In genomic region chr3:68793923-68794322, GRCm38 (mm10) we compare ENCODE assay signal across 9 mouse cellular contexts.
DNase-seq lines count a peak whose midpoint lies in the region; ATAC-seq and TF ChIP-seq lines count a peak whose summit lies in the region.
"Had no signal": no experiment of that assay in that cellular context is flagged by ENCODE, and none has a peak within 500 bp of the region (broad histone marks: within the 10 kb centered on the region; RNA-seq: fewer than 3 reads in every experiment).

No protein-coding gene starts in this region.

- no peaks in the 10 kb centered on the region for H3K36me3 ChIP-seq in heart, postnatal 0 days (replicated peaks; ENCODE audit: control insufficient read depth, insufficient read depth, low read length)
- no peaks in the 10 kb centered on the region for H3K36me3 ChIP-seq in heart, adult 2 months (ENCODE audit: control insufficient read depth, insufficient read depth, low read length)
- no peaks in the 10 kb centered on the region for H3K36me3 ChIP-seq in midbrain, embryonic 13.5 days

- 61% methylated on average over 2 of the region's 2 CpGs for WGBS in heart, postnatal 0 days
- WGBS in heart, adult 2 months = 71% methylated on average over 2 of the region's 2 CpGs
- 40% methylated on average over 2 of the region's 2 CpGs for WGBS in midbrain, embryonic 13.5 days

- no peaks in the 10 kb centered on the region for H3K9me3 ChIP-seq in heart, postnatal 0 days (replicated peaks; ENCODE audit: control insufficient read depth, low read length)
- no peaks in the 10 kb centered on the region for H3K9me3 ChIP-seq in midbrain, embryonic 13.5 days

- no peak overlapping the region for H3K4me3 ChIP-seq in heart, postnatal 0 days (ENCODE audit: low read depth, low read length)
- H3K4me3 ChIP-seq in heart, adult 2 months = no peak overlapping the region
- no peak overlapping the region for H3K4me3 ChIP-seq in midbrain, embryonic 13.5 days (replicated peaks)

- no peak for ATAC-seq in heart, postnatal 0 days (ENCODE audit: insufficient read depth, low read depth)
- ATAC-seq in granulocyte monocyte progenitor cell, adult 5-6 weeks (replicated peaks; ENCODE audit: poor library complexity, severe bottlenecking) = peak; percentile 28
- ATAC-seq in midbrain, embryonic 13.5 days = peak; percentile 86

- intact Hi-C loops in heart, adult 2 months (cut with DNase I) = no loop called here

- H3K9ac ChIP-seq in heart, postnatal 0 days (replicated peaks; ENCODE audit: low read depth, low read length) = no peak overlapping the region
- H3K9ac ChIP-seq in heart, adult 2 months (ENCODE audit: low read depth, low read length) = no peak overlapping the region
- H3K9ac ChIP-seq in midbrain, embryonic 13.5 days (replicated peaks) = no peak overlapping the region

- TF ChIP-seq EP300 in heart, postnatal 0 days (IDR thresholded peaks at IDR 0.05; ENCODE audit: low read depth) = no peak
- TF ChIP-seq EP300 in heart, adult 2 months (IDR thresholded peaks at IDR 0.05; ENCODE audit: insufficient read depth, low read depth, low read length) = no peak

- no peak overlapping the region for H3K4me2 ChIP-seq in heart, postnatal 0 days (ENCODE audit: low read depth, low read length)
- no peak overlapping the region for H3K4me2 ChIP-seq in midbrain, embryonic 13.5 days (replicated peaks)
- H3K4me2 ChIP-seq: heart, embryonic 11.5 days had no signal

- no peaks in the 10 kb centered on the region for H3K27me3 ChIP-seq in heart, postnatal 0 days (ENCODE audit: control insufficient read depth, insufficient read depth, low read length)
- no peaks in the 10 kb centered on the region for H3K27me3 ChIP-seq in heart, adult 2 months (ENCODE audit: control insufficient read depth, insufficient read depth, low read length)
- H3K27me3 ChIP-seq in midbrain, embryonic 13.5 days = no peaks in the 10 kb centered on the region

- H3K27ac ChIP-seq in heart, postnatal 0 days (ENCODE audit: low read depth) = 0 out of 2 replicates have a peak overlapping the region, but pooled peaks have one; percentile 11
- H3K27ac ChIP-seq in heart, adult 2 months = no peak overlapping the region
- peak overlapping the region; percentile 62 for H3K27ac ChIP-seq in midbrain, embryonic 13.5 days

- TF ChIP-seq POLR2A in heart, adult 2 months (IDR thresholded peaks at IDR 0.05; ENCODE audit: insufficient read depth, low read depth, low read length) = no peak

- H3K79me2 ChIP-seq in heart, adult 2 months (replicated peaks; ENCODE audit: control insufficient read depth, insufficient read depth, low read length) = no peaks in the 10 kb centered on the region

- DNase-seq in heart, postnatal 0 days (ENCODE audit: low spot score) = no peak
- no peak for DNase-seq in heart, adult 2 months
- DNase-seq in urinary bladder, postnatal 10 days (ENCODE audit: low spot score) = no peak
- DNase-seq in urinary bladder, adult 18-20 months (ENCODE audit: low spot score in 2 of 2) = no peak
- no peak for DNase-seq in T-cell, adult 2 months (ENCODE audit: low spot score)
- no peak for DNase-seq in thymus, postnatal 10 days (ENCODE audit: low spot score in 2 of 2)

- TF ChIP-seq CTCF in heart, postnatal 0 days (IDR thresholded peaks at IDR 0.05; ENCODE audit: low read depth) = no peak
- no peak for TF ChIP-seq CTCF in heart, adult 2 months (IDR thresholded peaks at IDR 0.05)

- 0 out of 2 replicates have a peak, but pooled peaks cover 8% of the 10 kb centered on the region for H3K4me1 ChIP-seq in heart, postnatal 0 days (ENCODE audit: control insufficient read depth, insufficient read depth)
- H3K4me1 ChIP-seq in heart, adult 2 months (ENCODE audit: control insufficient read depth, insufficient read depth, low read length) = peaks cover 3% of the 10 kb centered on the region; the same call in 1 of the 2 replicates
- peaks cover 11% of the 10 kb centered on the region for H3K4me1 ChIP-seq in midbrain, embryonic 13.5 days (replicated peaks)
